Mouse (Mus musculus) forebrain, embryonic 14.5 days (tissue): ENCODE measurements around the gene Slc7a6os. TPM values are rescaled to one million over a fixed set of nuclear protein-coding genes. Genes with fewer than 3 reads are reported as not detected.

Experiments
- ATAC-seq: fragments of 200-750 bp; cut with Nextera tagmentation; 2 replicates; pipeline ENCODE4 v1.8.0; 2017; ENCODE audit warnings: mild to moderate bottlenecking, moderate library complexity
- DNase-seq: peaks from one replicate; pipeline ENCODE4 v3.0.0-alpha.2; 2015; ENCODE audit warnings: low spot score
- H3K27ac ChIP-seq: fragments of 300-500 bp; sonication (generic); 2 replicates; pipeline ENCODE4 v1.5.1; 2014; ENCODE audit warnings: low read depth, mild to moderate bottlenecking, control low read depth, low read length, moderate library complexity
- H3K27me3 ChIP-seq: fragments of 300-500 bp; sonication (generic); replicated peaks from 2 replicates; pipeline ENCODE4 v1.6.1; 2014; ENCODE audit warnings: low read length, control low read depth, mixed read lengths; ENCODE audit not compliant: control insufficient read depth, insufficient read depth
- H3K36me3 ChIP-seq: fragments of 300-500 bp; sonication (generic); 2 replicates; pipeline ENCODE4 v1.6.1; 2014; ENCODE audit warnings: low read length, control low read depth; ENCODE audit not compliant: control insufficient read depth, insufficient read depth
- H3K4me1 ChIP-seq: fragments of 300-500 bp; sonication (generic); 2 replicates; pipeline ENCODE4 v1.6.1; 2014; ENCODE audit warnings: antibody characterized with exemption, low read length, control low read depth; ENCODE audit not compliant: control insufficient read depth, insufficient read depth
- H3K4me2 ChIP-seq: fragments of 300-500 bp; sonication (generic); 2 replicates; pipeline ENCODE4 v1.6.1; 2014; ENCODE audit warnings: mild to moderate bottlenecking, control low read depth, low read length
- H3K4me3 ChIP-seq: fragments of 300-500 bp; sonication (generic); 2 replicates; pipeline ENCODE4 v1.5.1; 2014; ENCODE audit warnings: low read depth, low read length, control low read depth
- H3K9ac ChIP-seq: fragments of 300-500 bp; sonication (generic); 2 replicates; pipeline ENCODE4 v1.6.1; 2014; ENCODE audit warnings: mild to moderate bottlenecking, low read length, control low read depth, moderate library complexity
- H3K9me3 ChIP-seq: fragments of 300-500 bp; sonication (generic); replicated peaks from 2 replicates; pipeline ENCODE4 v1.6.1; 2016; ENCODE audit warnings: low read length, control low read depth, mixed read lengths; ENCODE audit not compliant: control insufficient read depth
- WGBS: fragments of 180-500 bp; shearing (Covaris S2); extraction: QIAGEN DNeasy Blood & Tissue Kit; methylation state at CpG from one replicate; pipeline ENCODE4 v1.1.7; 2014; 5-methylcytosine and 5-hydroxymethylcytosine counted together
- polyA plus RNA-seq: library from polyadenylated mRNA; unstranded; fragments of >200 nt; fragmentation: Nextera tagmentation; extraction: Ambion mirVana; gene quantifications from 2 replicates; pipeline ENCODE4 v1.2.1, GENCODE M21; 2014

Slc7a6os gene
- polyA plus RNA-seq, 1 experiment from 2014 or later, result 27.7 TPM

DNA sequence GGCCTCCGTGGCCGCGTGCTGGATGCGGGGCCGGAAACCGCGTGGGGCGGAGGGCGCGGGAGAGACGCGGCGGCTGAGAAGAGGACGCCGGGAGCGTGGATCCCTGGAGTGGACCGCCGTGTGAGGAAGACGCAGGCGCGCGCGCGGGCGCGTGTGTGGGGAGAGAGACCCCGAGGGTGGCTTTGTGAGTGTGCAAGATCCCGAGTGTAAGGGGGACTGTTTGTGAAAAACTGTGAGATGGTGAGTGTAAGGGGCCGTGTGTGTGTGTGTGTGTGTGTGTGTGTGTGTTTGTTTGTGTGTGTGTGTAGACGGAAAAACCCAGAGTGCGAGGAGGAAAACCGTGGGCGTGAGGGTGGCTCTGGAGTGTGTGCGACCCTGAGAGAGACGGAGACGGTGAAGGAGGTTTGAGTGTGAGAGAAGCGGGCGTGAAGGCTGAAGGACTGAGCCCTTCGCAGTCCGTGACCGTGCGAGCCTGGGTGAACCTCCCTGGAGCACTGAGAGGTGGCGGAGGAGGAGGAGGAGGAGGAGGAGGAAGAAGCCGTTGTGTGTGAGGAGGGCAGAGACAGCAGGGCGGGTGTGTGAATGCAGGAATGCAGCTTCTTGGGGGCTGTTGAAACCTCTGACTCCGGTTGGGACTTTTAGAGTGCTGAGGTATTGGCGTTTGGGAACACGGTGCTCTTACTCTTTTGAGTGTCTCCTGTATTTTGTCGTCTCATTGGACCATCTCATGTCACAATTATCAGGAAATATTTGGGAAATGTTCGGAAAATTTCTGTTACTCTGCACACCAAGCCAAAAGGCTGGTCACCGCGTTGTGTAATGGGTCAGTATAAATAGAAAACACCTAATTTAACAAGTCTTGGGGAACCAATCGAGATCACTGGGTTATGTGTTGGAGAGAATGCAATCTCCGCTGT is 41.5 kb downstream of the Slc7a6os start:
- Histone ChIP-seq H3K27me3 (no peaks in the 10 kb centered on the region), H3K4me3 (peak overlapping the region; percentile 81), H3K4me2 (peak overlapping the region; percentile 91), H3K4me1 (peaks cover 5% of the 10 kb centered on the region; the same call in 1 of the 2 replicates), H3K36me3 (peaks cover 4% of the 10 kb centered on the region; the same call in 1 of the 2 replicates), H3K9ac (peak overlapping the region; percentile 93), H3K27ac (peak overlapping the region; percentile 90), H3K9me3 (no peaks in the 10 kb centered on the region)
- DNase-seq (peak; percentile 75), ATAC-seq (peak; percentile 80)
- WGBS, result 2% methylated on average over 54 of the region's 54 CpGs

- H3K4me1 ChIP-seq, result peaks cover 5% of the 10 kb centered on the region; the same call in 1 of the 2 replicates
- under 1% methylated on average over 59 of the region's 59 CpGs for WGBS
- H3K4me3 ChIP-seq, result peak within 1 kb of the TSS; percentile 81
- H3K27me3 ChIP-seq, result no peaks in the 10 kb centered on the region
- H3K4me2 ChIP-seq, result peak within 1 kb of the TSS; percentile 91
- ATAC-seq (peak; percentile 93), DNase-seq (peak; percentile 89)
- peak within 1 kb of the TSS; percentile 90 for H3K27ac ChIP-seq
- H3K9ac ChIP-seq, result peak within 1 kb of the TSS; percentile 93
- H3K9me3 ChIP-seq, result no peaks in the 10 kb centered on the region
- peaks cover 12% of the 10 kb centered on the region for H3K36me3 ChIP-seq
Measured at GRCm38 (mm10) chr8:106168356-106169016, 42.2 kb downstream of the Slc7a6os start, which contains the start of gene Slc7a6. Gene Slc7a6 (plus strand): TSS chr8:106168857.

DNA sequence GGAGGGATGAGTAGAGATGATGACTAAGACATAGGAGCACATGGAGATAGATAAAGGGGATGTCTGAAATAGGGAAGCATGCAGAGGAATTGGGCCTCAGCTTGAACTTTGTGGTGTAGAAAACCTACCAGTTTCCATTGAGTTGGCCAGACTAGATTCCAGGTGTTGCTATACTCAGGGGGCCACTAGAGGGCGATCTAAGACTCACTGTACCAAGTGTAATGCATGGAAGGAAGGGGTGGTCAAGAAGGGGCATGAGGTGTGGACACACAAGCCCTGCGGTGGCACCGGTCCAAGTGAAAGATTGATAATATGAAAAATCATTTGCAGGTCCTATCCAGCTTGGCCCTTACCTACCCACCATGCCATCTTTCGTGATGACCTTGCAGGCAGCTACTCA is 45.3 kb downstream of the Slc7a6os start:
- Histone ChIP-seq H3K4me2 (no peak overlapping the region), H3K27me3 (no peaks in the 10 kb centered on the region), H3K4me3 (no peak overlapping the region), H3K9ac (no peak overlapping the region), H3K9me3 (no peaks in the 10 kb centered on the region), H3K4me1 (peaks cover 5% of the 10 kb centered on the region; the same call in 1 of the 2 replicates), H3K27ac (no peak overlapping the region), H3K36me3 (peaks cover 42% of the 10 kb centered on the region)
- WGBS, result 40% methylated on average over 4 of the region's 4 CpGs
- peak; percentile 73 for DNase-seq
- ATAC-seq, result no peak

DNA sequence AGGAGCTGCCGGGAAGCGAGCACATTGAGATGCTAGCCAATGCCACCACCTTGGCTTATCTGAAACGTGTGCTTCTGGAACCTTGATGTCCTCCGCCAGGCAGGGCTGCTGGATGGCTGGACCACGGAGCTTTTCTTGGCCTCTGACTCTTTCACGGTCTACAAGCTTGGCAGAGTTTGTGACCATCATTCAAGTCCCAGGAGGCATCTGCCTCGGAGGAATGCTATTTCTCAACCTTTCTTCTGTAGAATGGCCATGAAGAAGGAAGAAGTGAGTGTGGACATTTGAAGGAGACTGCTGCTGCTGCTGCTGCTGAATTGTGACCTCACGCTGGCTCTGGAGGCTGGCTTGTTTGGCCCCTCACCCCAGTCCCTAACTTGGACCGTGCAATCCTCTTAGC is 47.5 kb downstream of the Slc7a6os start:
- H3K36me3 ChIP-seq, result peaks cover 52% of the 10 kb centered on the region

GRCm38 (mm10) chr8:106159876-106160275 is 50.9 kb downstream of the Slc7a6os start:
- Histone ChIP-seq H3K27me3 (no peaks in the 10 kb centered on the region), H3K4me3 (no peak overlapping the region), H3K9me3 (no peaks in the 10 kb centered on the region), H3K36me3 (peaks cover 69% of the 10 kb centered on the region), H3K9ac (no peak overlapping the region), H3K27ac (no peak overlapping the region), H3K4me2 (no peak overlapping the region), H3K4me1 (no peaks in the 10 kb centered on the region)
- no peak for ATAC-seq
- 87% methylated on average over 6 of the region's 6 CpGs for WGBS
- no peak for DNase-seq

More for the DNA sequence above, 47.5 kb downstream of the Slc7a6os start:
- no peak overlapping the region for H3K4me3 ChIP-seq
- ATAC-seq (no peak), DNase-seq (no peak)
- no peak overlapping the region for H3K4me2 ChIP-seq
- H3K4me1 ChIP-seq, result no peaks in the 10 kb centered on the region
- WGBS, result 93% methylated on average over 9 of the region's 9 CpGs
- no peaks in the 10 kb centered on the region for H3K27me3 ChIP-seq
- H3K9me3 ChIP-seq, result no peaks in the 10 kb centered on the region
- no peak overlapping the region for H3K9ac ChIP-seq
- no peak overlapping the region for H3K27ac ChIP-seq

- 90% methylated on average over 10 of the region's 10 CpGs for WGBS
- Histone ChIP-seq H3K4me1 (no peaks in the 10 kb centered on the region), H3K27me3 (no peaks in the 10 kb centered on the region), H3K4me2 (no peak overlapping the region), H3K36me3 (peaks cover 59% of the 10 kb centered on the region), H3K9me3 (no peaks in the 10 kb centered on the region), H3K4me3 (no peak overlapping the region), H3K27ac (no peak overlapping the region), H3K9ac (no peak overlapping the region)
- DNase-seq (no peak), ATAC-seq (no peak)
Measured at GRCm38 (mm10) chr8:106158381-106158780, 52.4 kb downstream of the Slc7a6os start.

DNA sequence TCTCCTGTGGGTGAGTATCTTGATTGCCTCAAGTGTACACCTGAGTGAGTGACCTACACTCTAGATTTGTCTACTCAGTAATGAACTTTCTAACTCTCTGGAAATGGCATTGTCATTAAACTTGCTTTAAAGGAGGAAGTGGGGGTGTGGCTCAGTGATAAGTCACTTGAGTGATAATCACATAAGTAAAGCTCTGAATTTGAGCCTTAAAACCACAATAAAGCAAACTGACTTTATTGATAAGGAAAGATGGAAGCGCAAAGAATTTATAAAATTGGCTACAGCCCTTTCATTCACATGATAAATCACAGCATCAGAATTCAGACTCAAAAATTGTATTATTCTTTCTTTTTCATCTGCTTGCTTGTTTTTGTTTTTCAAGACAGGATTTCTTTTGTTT is 53.3 kb downstream of the Slc7a6os start:
- Histone ChIP-seq H3K4me2 (no peak overlapping the region), H3K27ac (no peak overlapping the region), H3K4me1 (no peaks in the 10 kb centered on the region), H3K36me3 (peaks cover 50% of the 10 kb centered on the region), H3K9me3 (no peaks in the 10 kb centered on the region), H3K9ac (no peak overlapping the region), H3K27me3 (no peaks in the 10 kb centered on the region), H3K4me3 (no peak overlapping the region)
- no peak for ATAC-seq
- 100% methylated on average over 1 of the region's 1 CpGs for whole genome bisulfite sequencing
- no peak for DNase-seq

DNA sequence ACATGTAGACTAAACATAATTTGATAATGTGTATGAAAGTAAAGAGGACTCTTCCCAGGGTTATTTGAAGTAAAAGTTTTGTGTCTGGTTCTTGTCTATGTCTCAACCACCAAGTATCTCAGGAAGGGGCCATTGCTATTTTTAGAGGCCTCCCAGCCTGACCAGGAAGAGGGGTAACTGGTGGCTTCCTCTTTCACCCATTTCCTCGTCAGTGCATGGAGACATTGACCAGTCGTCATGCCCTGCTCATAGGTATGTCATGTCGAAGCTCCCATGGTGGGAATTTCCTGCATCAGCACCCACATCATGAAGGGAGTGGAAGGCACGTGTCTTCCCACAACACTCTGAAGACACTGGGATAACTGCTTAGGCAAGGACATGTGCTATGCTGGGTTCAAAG is 57.9 kb downstream of the Slc7a6os start:
- Histone ChIP-seq H3K9ac (no peak overlapping the region), H3K4me2 (no peak overlapping the region), H3K9me3 (no peaks in the 10 kb centered on the region), H3K27ac (no peak overlapping the region), H3K4me3 (no peak overlapping the region), H3K27me3 (no peaks in the 10 kb centered on the region), H3K36me3 (peaks cover 19% of the 10 kb centered on the region), H3K4me1 (peaks cover 6% of the 10 kb centered on the region)
- DNase-seq (no peak), ATAC-seq (no peak)
- WGBS, result 85% methylated on average over 4 of the region's 4 CpGs
